Mouse (Mus musculus): ENCODE results near the gene Pdzd2. TPM values are rescaled to one million over a fixed set of nuclear protein-coding genes. Genes with fewer than 3 reads are reported as not detected.

The Pdzd2 gene
- polyA plus RNA-seq, 1 experiment: 4.6 TPM

GRCm38 (mm10) chr15:12315996-12316395 lies 423.7 kb downstream of the Pdzd2 start:
- TF ChIP-seq POLR2A (IDR thresholded peaks at IDR 0.05; ENCODE audit: borderline replicate concordance, control insufficient read depth, low read depth, low read length) (no peak), CTCF (IDR thresholded peaks at IDR 0.05; ENCODE audit: control insufficient read depth, insufficient read depth, low read length) (no peak)
- H3K27ac ChIP-seq (ENCODE audit: control insufficient read depth, insufficient read depth, low read depth, low read length, poor library complexity): no peak overlapping the region
- H3K4me1 ChIP-seq (ENCODE audit: control insufficient read depth, insufficient read depth, low read length): no peaks in the 10 kb centered on the region; the same call in 1 of the 2 replicates
- WGBS: 67% methylated on average over 2 of the region's 2 CpGs
- no peak overlapping the region for H3K4me3 ChIP-seq (replicated peaks; ENCODE audit: control insufficient read depth, low read depth, low read length)

GRCm38 (mm10) chr15:12314584-12314983 lies 425.1 kb downstream of the Pdzd2 start:
- WGBS: 81% methylated on average over 5 of the region's 5 CpGs
- H3K4me1 ChIP-seq (ENCODE audit: control insufficient read depth, insufficient read depth, low read length): no peaks in the 10 kb centered on the region; the same call in 1 of the 2 replicates

GRCm38 (mm10) chr15:12313255-12313654 lies 426.5 kb downstream of the Pdzd2 start:
- 40% methylated on average over 1 of the region's 1 CpGs for WGBS
- Histone ChIP-seq H3K27ac (ENCODE audit: control insufficient read depth, insufficient read depth, low read depth, low read length, poor library complexity) (no peak overlapping the region), H3K4me1 (ENCODE audit: control insufficient read depth, insufficient read depth, low read length) (no peaks in the 10 kb centered on the region; the same call in 1 of the 2 replicates), H3K4me3 (replicated peaks; ENCODE audit: control insufficient read depth, low read depth, low read length) (no peak overlapping the region)
- TF ChIP-seq POLR2A (IDR thresholded peaks at IDR 0.05; ENCODE audit: borderline replicate concordance, control insufficient read depth, low read depth, low read length) (no peak), CTCF (IDR thresholded peaks at IDR 0.05; ENCODE audit: control insufficient read depth, insufficient read depth, low read length) (no peak)

More at GRCm38 (mm10) chr15:12314584-12314983, 425.1 kb downstream of the Pdzd2 start:
- no peak overlapping the region for H3K4me3 ChIP-seq (replicated peaks; ENCODE audit: control insufficient read depth, low read depth, low read length)
- TF ChIP-seq POLR2A (IDR thresholded peaks at IDR 0.05; ENCODE audit: borderline replicate concordance, control insufficient read depth, low read depth, low read length): no peak
- TF ChIP-seq CTCF (IDR thresholded peaks at IDR 0.05; ENCODE audit: control insufficient read depth, insufficient read depth, low read length): no peak
- no peak overlapping the region for H3K27ac ChIP-seq (ENCODE audit: control insufficient read depth, insufficient read depth, low read depth, low read length, poor library complexity)

DNA sequence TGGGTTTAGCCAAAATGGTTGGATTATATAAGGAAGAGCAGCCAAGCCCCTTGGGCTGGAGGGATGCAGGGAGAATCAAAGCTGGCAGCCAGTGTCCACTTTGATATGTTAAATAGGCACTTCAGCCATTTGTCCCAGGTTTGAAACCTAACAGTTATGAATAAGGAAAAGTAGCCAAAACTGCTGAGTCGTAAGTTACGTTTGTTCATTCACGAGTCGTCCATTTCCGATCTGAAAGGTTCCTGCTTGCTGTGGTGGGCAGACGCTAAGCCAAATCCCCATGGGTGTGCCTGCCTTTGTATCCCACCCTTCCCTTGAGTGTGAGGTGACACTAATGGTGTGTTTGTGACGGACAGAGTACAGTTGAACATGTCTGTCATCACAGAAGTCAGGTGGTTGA lies 428.3 kb downstream of the Pdzd2 start:
- 56% methylated on average over 7 of the region's 7 CpGs for WGBS
- no peaks in the 10 kb centered on the region; the same call in 1 of the 2 replicates for H3K4me1 ChIP-seq (ENCODE audit: control insufficient read depth, insufficient read depth, low read length)
- no peak overlapping the region for H3K4me3 ChIP-seq (replicated peaks; ENCODE audit: control insufficient read depth, low read depth, low read length)
- TF ChIP-seq CTCF (IDR thresholded peaks at IDR 0.05; ENCODE audit: control insufficient read depth, insufficient read depth, low read length) (no peak), POLR2A (IDR thresholded peaks at IDR 0.05; ENCODE audit: borderline replicate concordance, control insufficient read depth, low read depth, low read length) (no peak)
- no peak overlapping the region for H3K27ac ChIP-seq (ENCODE audit: control insufficient read depth, insufficient read depth, low read depth, low read length, poor library complexity)

DNA sequence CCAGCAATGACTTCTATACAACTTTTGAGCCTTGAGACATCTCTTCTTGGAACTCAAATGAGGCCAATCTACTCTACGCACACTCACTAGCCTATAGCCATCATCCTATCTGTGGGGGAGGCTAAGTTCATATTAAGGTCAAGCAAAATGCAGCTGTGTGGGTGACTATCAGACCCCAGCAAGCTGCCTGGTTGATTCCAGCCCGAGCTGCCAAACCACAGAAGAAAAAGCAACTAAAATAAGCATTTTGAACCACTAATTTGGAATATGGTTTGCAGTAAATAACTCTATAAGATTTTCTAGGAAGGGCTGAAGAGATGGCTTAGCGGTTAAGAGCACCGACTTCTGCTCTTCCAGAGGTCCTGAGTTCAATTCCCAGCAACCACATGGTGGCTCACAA lies 429.0 kb downstream of the Pdzd2 start:
- WGBS: 48% methylated on average over 4 of the region's 4 CpGs
- TF ChIP-seq POLR2A (IDR thresholded peaks at IDR 0.05; ENCODE audit: borderline replicate concordance, control insufficient read depth, low read depth, low read length) (no peak), CTCF (IDR thresholded peaks at IDR 0.05; ENCODE audit: control insufficient read depth, insufficient read depth, low read length) (no peak)
- Histone ChIP-seq H3K4me1 (ENCODE audit: control insufficient read depth, insufficient read depth, low read length) (no peaks in the 10 kb centered on the region; the same call in 1 of the 2 replicates), H3K4me3 (replicated peaks; ENCODE audit: control insufficient read depth, low read depth, low read length) (no peak overlapping the region), H3K27ac (ENCODE audit: control insufficient read depth, insufficient read depth, low read depth, low read length, poor library complexity) (no peak overlapping the region)

Other genes starting within 250 kb of the Pdzd2 start
- 21.3 and 25.6 TPM in 2 replicates for gene 6030458C11Rik, start 84.7 kb upstream of the Pdzd2 start, polyA plus RNA-seq (2011; ENCODE audit: insufficient read depth, insufficient read length, low replicate concordance, missing spikeins)
- gene Drosha, start 84.9 kb upstream of the Pdzd2 start, polyA plus RNA-seq (2011; ENCODE audit: insufficient read depth, insufficient read length, low replicate concordance, missing spikeins): 14.3 and 26.3 TPM in 2 replicates

All from bone marrow, adult 2 months (tissue).